Mouse (Mus musculus): ENCODE data around the gene Slamf9. TPM values are rescaled to one million over a fixed set of nuclear protein-coding genes. Genes with fewer than 3 reads are reported as not detected.

The Slamf9 gene
- 3.5 and 4.5 TPM in 2 replicates for polyA plus RNA-seq (2012; ENCODE audit: insufficient read depth, insufficient read length, missing spikeins)

DNA sequence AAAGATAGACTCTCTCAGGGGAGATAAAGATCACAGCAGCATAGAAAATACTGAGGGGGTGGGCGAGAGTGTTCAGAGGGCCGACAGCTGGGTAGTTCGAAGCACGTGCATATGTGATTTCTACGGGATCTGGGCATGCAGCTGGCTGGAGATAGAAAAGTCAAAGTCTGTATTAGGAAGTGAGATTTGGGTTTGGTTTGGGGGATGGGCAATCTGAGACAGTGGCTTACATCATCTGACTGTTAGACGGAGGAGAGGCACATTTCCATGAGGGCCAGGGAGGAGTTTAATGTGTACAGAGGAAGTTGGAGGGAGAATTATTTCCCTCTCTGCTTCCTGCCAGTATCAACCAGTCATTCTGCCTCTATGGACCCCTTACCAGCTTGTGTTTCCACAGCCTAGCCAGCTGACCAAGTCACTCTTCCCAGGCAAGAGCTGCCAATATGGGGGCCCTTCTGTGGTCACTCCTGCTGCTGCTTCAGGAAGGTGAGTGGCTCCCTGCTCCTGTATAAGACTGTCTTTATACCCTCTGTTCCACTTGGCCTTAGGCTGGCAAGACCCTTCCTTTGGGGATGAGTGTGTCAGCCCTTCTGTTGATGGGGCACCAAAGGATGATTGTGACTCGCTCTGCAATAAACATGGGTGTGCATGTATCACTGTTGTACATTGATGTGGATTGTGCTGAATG lies at the start of gene Slamf9:
Gene Slamf9 (plus strand): TSS at position 305 of the 688 bp plus-strand sequence.
- H3K4me1 ChIP-seq (ENCODE audit: control insufficient read depth, insufficient read depth, insufficient read length, low read length) = no peaks in the 10 kb centered on the region
- peak within 1 kb of the TSS; percentile 49 for H3K27ac ChIP-seq (replicated peaks; ENCODE audit: low read depth, low read length)
- peak within 1 kb of the TSS; percentile 25 for H3K4me3 ChIP-seq (ENCODE audit: insufficient read depth, low read depth, low read length)

- H3K27ac ChIP-seq (replicated peaks; ENCODE audit: low read depth, low read length) = no peak overlapping the region
- peaks cover 4% of the 10 kb centered on the region; the same call in 1 of the 2 replicates for H3K4me1 ChIP-seq (ENCODE audit: control insufficient read depth, insufficient read depth, insufficient read length, low read length)
- H3K4me3 ChIP-seq (ENCODE audit: insufficient read depth, low read depth, low read length) = no peak overlapping the region
Observed at GRCm38 (mm10) chr1:172426419-172426818, 48.7 kb upstream of the Slamf9 start.

DNA sequence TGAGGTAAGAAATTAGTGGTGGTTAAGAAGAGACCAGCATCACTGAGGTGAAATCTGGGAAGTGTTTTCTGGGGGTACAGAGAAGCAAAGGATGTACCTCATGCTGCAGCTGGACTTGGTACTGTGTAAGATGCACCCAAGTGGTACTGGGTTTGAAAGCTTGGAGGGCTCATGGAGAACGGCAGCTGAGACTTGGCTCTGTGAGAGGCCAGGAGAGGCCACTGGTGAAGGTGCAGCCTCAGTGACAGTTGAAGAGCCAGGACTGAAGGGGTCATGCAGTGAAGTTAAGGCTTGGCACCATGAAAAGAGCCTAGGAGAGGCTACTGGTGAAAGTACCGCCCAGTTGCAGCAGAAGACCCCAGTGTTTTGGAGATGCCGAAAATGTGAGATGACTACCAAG lies 47.3 kb upstream of the Slamf9 start:
- Histone ChIP-seq H3K4me3 (ENCODE audit: insufficient read depth, low read depth, low read length) (no peak overlapping the region), H3K27ac (replicated peaks; ENCODE audit: low read depth, low read length) (no peak overlapping the region), H3K4me1 (ENCODE audit: control insufficient read depth, insufficient read depth, insufficient read length, low read length) (peaks cover 10% of the 10 kb centered on the region; the same call in 1 of the 2 replicates)

- no peak overlapping the region for H3K4me3 ChIP-seq (ENCODE audit: insufficient read depth, low read depth, low read length)
- peaks cover 10% of the 10 kb centered on the region; the same call in 1 of the 2 replicates for H3K4me1 ChIP-seq (ENCODE audit: control insufficient read depth, insufficient read depth, insufficient read length, low read length)
- H3K27ac ChIP-seq (replicated peaks; ENCODE audit: low read depth, low read length) = 0 out of 2 replicates have a peak overlapping the region, but pooled peaks have one; percentile 22
Observed at GRCm38 (mm10) chr1:172428614-172429013, 46.5 kb upstream of the Slamf9 start.

GRCm38 (mm10) chr1:172430731-172431220 lies 44.4 kb upstream of the Slamf9 start:
- H3K4me1 ChIP-seq (ENCODE audit: control insufficient read depth, insufficient read depth, insufficient read length, low read length) = peaks cover 10% of the 10 kb centered on the region; the same call in 1 of the 2 replicates
- no peak overlapping the region for H3K27ac ChIP-seq (replicated peaks; ENCODE audit: low read depth, low read length)

GRCm38 (mm10) chr1:172431836-172432586 lies 43.1 kb upstream of the Slamf9 start:
- H3K27ac ChIP-seq (replicated peaks; ENCODE audit: low read depth, low read length) = 0 out of 2 replicates have a peak overlapping the region, but pooled peaks have one; percentile 36
- H3K4me3 ChIP-seq (ENCODE audit: insufficient read depth, low read depth, low read length) = no peak overlapping the region

More at GRCm38 (mm10) chr1:172430731-172431220, 44.4 kb upstream of the Slamf9 start:
- H3K4me3 ChIP-seq (ENCODE audit: insufficient read depth, low read depth, low read length) = no peak overlapping the region

DNA sequence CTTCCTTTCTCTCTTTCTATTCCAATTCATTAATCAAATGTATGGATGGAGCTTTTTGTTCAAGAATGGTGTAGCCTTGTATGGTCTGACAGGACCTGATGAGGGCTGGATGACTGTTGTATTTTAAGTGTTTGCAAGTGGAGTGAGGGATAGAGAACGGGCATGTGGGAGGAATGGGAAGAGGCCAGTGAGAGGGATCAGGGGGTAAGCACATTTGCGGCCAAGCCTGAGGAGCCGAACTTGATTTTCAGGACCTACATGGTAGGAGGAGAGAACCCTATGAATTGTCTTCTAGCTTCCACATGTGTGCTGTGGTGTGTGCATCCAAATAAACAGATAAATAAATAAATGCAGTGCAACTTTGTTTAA lies 42.6 kb upstream of the Slamf9 start:
- H3K27ac ChIP-seq (replicated peaks; ENCODE audit: low read depth, low read length) = 0 out of 2 replicates have a peak overlapping the region, but pooled peaks have one; percentile 36
- peaks cover 10% of the 10 kb centered on the region; the same call in 1 of the 2 replicates for H3K4me1 ChIP-seq (ENCODE audit: control insufficient read depth, insufficient read depth, insufficient read length, low read length)
- H3K4me3 ChIP-seq (ENCODE audit: insufficient read depth, low read depth, low read length) = no peak overlapping the region

More at GRCm38 (mm10) chr1:172431836-172432586, 43.1 kb upstream of the Slamf9 start:
- H3K4me1 ChIP-seq (ENCODE audit: control insufficient read depth, insufficient read depth, insufficient read length, low read length) = peaks cover 10% of the 10 kb centered on the region; the same call in 1 of the 2 replicates

- Histone ChIP-seq H3K27ac (replicated peaks; ENCODE audit: low read depth, low read length) (no peak overlapping the region), H3K4me1 (ENCODE audit: control insufficient read depth, insufficient read depth, insufficient read length, low read length) (peaks cover 10% of the 10 kb centered on the region; the same call in 1 of the 2 replicates), H3K4me3 (ENCODE audit: insufficient read depth, low read depth, low read length) (no peak overlapping the region)
Observed at GRCm38 (mm10) chr1:172433012-172433850, 41.9 kb upstream of the Slamf9 start.

DNA sequence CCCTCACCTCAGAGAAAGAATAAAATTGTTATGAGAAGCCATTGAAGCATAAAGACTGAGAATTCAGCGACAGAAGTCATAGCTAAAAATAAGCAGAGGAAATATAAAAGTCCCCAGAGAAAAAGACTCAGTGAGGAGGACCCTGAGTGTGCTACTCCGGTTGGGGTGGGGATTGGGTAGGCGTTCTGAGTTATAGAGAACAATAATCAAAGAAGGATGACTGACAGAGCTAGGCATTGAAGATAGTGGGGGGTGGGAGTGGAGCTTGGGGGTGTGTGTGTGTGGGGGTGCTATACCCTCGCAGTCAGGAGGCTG lies 41.4 kb upstream of the Slamf9 start:
- Histone ChIP-seq H3K27ac (replicated peaks; ENCODE audit: low read depth, low read length) (no peak overlapping the region), H3K4me1 (ENCODE audit: control insufficient read depth, insufficient read depth, insufficient read length, low read length) (peaks cover 9% of the 10 kb centered on the region; the same call in 1 of the 2 replicates), H3K4me3 (ENCODE audit: insufficient read depth, low read depth, low read length) (no peak overlapping the region)

DNA sequence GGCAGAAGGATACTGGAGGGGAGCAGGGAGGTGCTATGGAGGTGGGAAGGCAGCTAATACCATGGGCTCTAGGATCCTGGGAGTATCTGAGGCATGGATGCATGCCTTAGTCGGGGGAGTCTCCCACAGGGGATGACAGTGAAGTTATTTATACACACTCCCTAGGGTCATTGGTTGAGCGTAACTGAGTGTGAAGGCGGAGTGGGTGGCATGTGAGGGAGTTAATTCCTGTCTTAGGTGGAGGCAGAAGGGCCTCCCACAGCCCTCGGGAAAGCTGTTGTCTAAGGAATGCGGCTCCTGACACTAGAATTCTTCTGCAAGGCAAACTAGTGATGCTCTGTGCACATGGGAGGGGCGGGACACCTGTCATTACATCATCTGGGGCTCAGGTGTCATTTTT lies 38.4 kb upstream of the Slamf9 start:
- Histone ChIP-seq H3K4me3 (ENCODE audit: insufficient read depth, low read depth, low read length) (no peak overlapping the region), H3K4me1 (ENCODE audit: control insufficient read depth, insufficient read depth, insufficient read length, low read length) (peaks cover 3% of the 10 kb centered on the region; the same call in 1 of the 2 replicates), H3K27ac (replicated peaks; ENCODE audit: low read depth, low read length) (no peak overlapping the region)

DNA sequence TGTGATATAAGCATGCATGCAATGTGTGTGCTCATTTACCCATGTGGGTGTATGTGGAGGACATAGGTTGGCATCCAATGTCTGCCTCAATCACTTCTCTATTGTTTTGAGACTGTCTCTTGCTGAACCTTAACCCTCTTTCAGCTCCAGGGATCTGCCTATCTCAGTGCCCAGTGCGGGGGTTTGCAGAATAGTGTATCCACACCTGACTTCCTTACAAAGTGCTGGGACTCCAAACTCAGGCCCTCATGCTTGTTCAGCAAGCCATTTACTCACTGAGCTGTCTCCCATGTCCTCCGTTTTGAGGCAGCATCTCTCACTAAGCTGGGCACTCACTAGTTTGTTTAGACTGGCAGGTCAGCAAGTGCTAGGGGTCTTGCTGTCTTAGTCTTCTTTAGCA lies 36.5 kb upstream of the Slamf9 start:
- Histone ChIP-seq H3K4me3 (ENCODE audit: insufficient read depth, low read depth, low read length) (no peak overlapping the region), H3K4me1 (ENCODE audit: control insufficient read depth, insufficient read depth, insufficient read length, low read length) (no peaks in the 10 kb centered on the region), H3K27ac (replicated peaks; ENCODE audit: low read depth, low read length) (no peak overlapping the region)

- H3K4me1 ChIP-seq (ENCODE audit: control insufficient read depth, insufficient read depth, insufficient read length, low read length) = no peaks in the 10 kb centered on the region
- H3K4me3 ChIP-seq (ENCODE audit: insufficient read depth, low read depth, low read length) = no peak overlapping the region
- no peak overlapping the region for H3K27ac ChIP-seq (replicated peaks; ENCODE audit: low read depth, low read length)
Observed at GRCm38 (mm10) chr1:172440521-172440920, 34.6 kb upstream of the Slamf9 start.

GRCm38 (mm10) chr1:172441935-172442445 lies 33.2 kb upstream of the Slamf9 start:
- Histone ChIP-seq H3K4me1 (ENCODE audit: control insufficient read depth, insufficient read depth, insufficient read length, low read length) (no peaks in the 10 kb centered on the region; the same call in 1 of the 2 replicates), H3K4me3 (ENCODE audit: insufficient read depth, low read depth, low read length) (no peak overlapping the region), H3K27ac (replicated peaks; ENCODE audit: low read depth, low read length) (no peak overlapping the region)

GRCm38 (mm10) chr1:172450226-172450625 lies 24.9 kb upstream of the Slamf9 start:
- H3K4me3 ChIP-seq (ENCODE audit: insufficient read depth, low read depth, low read length) = no peak overlapping the region
- H3K4me1 ChIP-seq (ENCODE audit: control insufficient read depth, insufficient read depth, insufficient read length, low read length) = peaks cover 6% of the 10 kb centered on the region; the same call in 1 of the 2 replicates
- H3K27ac ChIP-seq (replicated peaks; ENCODE audit: low read depth, low read length) = no peak overlapping the region
